Mouse (Mus musculus) cerebellum, adult 11-12 months (tissue): ENCODE measurements around the gene Cyp51.
"Not testable (repeated sequence)": the region's sequence is repeated elsewhere in the genome, so short reads cannot be mapped to it uniquely, and the experiment has no call there.

ENCODE experiments used
- DNase-seq: peaks from one replicate; pipeline ENCODE4 v3.0.0; 2022

The Cyp51 gene

GRCm38 (mm10) chr5:4104341-4105040, at the start of gene Cyp51:
Cyp51 (minus strand) TSS chr5:4104746.
- DNase-seq = peak; percentile 95

GRCm38 (mm10) chr5:4112570-4113098, 8.1 kb upstream of the Cyp51 start:
- DNase-seq = no peak

GRCm38 (mm10) chr5:4107056-4107455, 2.5 kb upstream of the Cyp51 start:
- DNase-seq = not testable (repeated sequence)

- peak; percentile 35 for DNase-seq
Observed at GRCm38 (mm10) chr5:4105651-4106186, 1.2 kb upstream of the Cyp51 start.

GRCm38 (mm10) chr5:4103626-4104340, 763 bp downstream of the Cyp51 start:
- DNase-seq = no peak

GRCm38 (mm10) chr5:4101770-4102169, 2.8 kb downstream of the Cyp51 start:
- no peak for DNase-seq

- no peak for DNase-seq
Observed at GRCm38 (mm10) chr5:4101031-4101430, 3.5 kb downstream of the Cyp51 start.

- no peak for DNase-seq
Observed at GRCm38 (mm10) chr5:4094471-4094870, 10.1 kb downstream of the Cyp51 start.

GRCm38 (mm10) chr5:4088190-4088589, 16.4 kb downstream of the Cyp51 start:
- no peak for DNase-seq

GRCm38 (mm10) chr5:4086309-4086708, 18.2 kb downstream of the Cyp51 start:
- DNase-seq = no peak

GRCm38 (mm10) chr5:4084948-4085347, 19.6 kb downstream of the Cyp51 start:
- DNase-seq = no peak

GRCm38 (mm10) chr5:4081513-4081912, 23.0 kb downstream of the Cyp51 start:
- no peak for DNase-seq

- no peak for DNase-seq
Observed at GRCm38 (mm10) chr5:4080861-4081260, 23.7 kb downstream of the Cyp51 start.

- no peak for DNase-seq
Observed at GRCm38 (mm10) chr5:4079086-4079485, 25.5 kb downstream of the Cyp51 start.

- no peak for DNase-seq
Observed at GRCm38 (mm10) chr5:4067203-4067602, 37.3 kb downstream of the Cyp51 start.

- no peak for DNase-seq
Observed at GRCm38 (mm10) chr5:4066476-4067115, 38.0 kb downstream of the Cyp51 start.

GRCm38 (mm10) chr5:4060313-4060712, 44.2 kb downstream of the Cyp51 start:
- DNase-seq = no peak

- no peak for DNase-seq
Observed at GRCm38 (mm10) chr5:4040922-4041321, 63.6 kb downstream of the Cyp51 start.

- DNase-seq = no peak
Observed at GRCm38 (mm10) chr5:4040372-4040771, 64.2 kb downstream of the Cyp51 start.

- DNase-seq = no peak
Observed at GRCm38 (mm10) chr5:4039351-4039750, 65.2 kb downstream of the Cyp51 start.

GRCm38 (mm10) chr5:4036686-4037085, 67.9 kb downstream of the Cyp51 start:
- no peak for DNase-seq

- DNase-seq = no peak
Observed at GRCm38 (mm10) chr5:4031846-4032245, 72.7 kb downstream of the Cyp51 start.
